Mouse (Mus musculus) limb, embryonic 14.5 days (tissue): Measurements from ENCODE around the gene Efcab2. TPM values are rescaled to one million over a fixed set of nuclear protein-coding genes. Genes with fewer than 3 reads are reported as not detected.

Source experiments
- ATAC-seq: fragments of 200-750 bp; cut with Nextera tagmentation; 2 replicates; pipeline ENCODE4 v1.8.0; 2017; ENCODE audit warnings: low read depth, moderate number of reproducible peaks, moderate TSS enrichment; ENCODE audit not compliant: low FRiP score
- DNase-seq: peaks from one replicate; pipeline ENCODE4 v3.0.0-alpha.2; 2015; ENCODE audit warnings: low spot score
- H3K27ac ChIP-seq: fragments of 300-500 bp; sonication (generic); replicated peaks from 2 replicates; pipeline ENCODE4 v1.5.1; 2014; ENCODE audit warnings: low read depth, mild to moderate bottlenecking, low read length, moderate library complexity, mixed read lengths
- H3K27me3 ChIP-seq: fragments of 300-500 bp; sonication (generic); 2 replicates; pipeline ENCODE4 v1.6.1; 2014; ENCODE audit warnings: low read length, mixed read lengths; ENCODE audit not compliant: control insufficient read depth, insufficient read depth
- H3K36me3 ChIP-seq: fragments of 300-500 bp; sonication (generic); 2 replicates; pipeline ENCODE4 v1.6.1; 2014; ENCODE audit warnings: mild to moderate bottlenecking, low read length, moderate library complexity, mixed read lengths; ENCODE audit not compliant: control insufficient read depth, insufficient read depth
- H3K4me1 ChIP-seq: fragments of 300-500 bp; sonication (generic); 2 replicates; pipeline ENCODE4 v1.6.1; 2014; ENCODE audit warnings: antibody characterized with exemption, low read length, mixed read lengths; ENCODE audit not compliant: control insufficient read depth, insufficient read depth
- H3K4me2 ChIP-seq: fragments of 300-500 bp; sonication (generic); replicated peaks from 2 replicates; pipeline ENCODE4 v1.6.1; 2014; ENCODE audit warnings: low read depth, mild to moderate bottlenecking, low read length, moderate library complexity; ENCODE audit not compliant: severe bottlenecking
- H3K4me3 ChIP-seq: fragments of 300-500 bp; sonication (generic); replicated peaks from 2 replicates; pipeline ENCODE4 v1.5.1; 2014; ENCODE audit warnings: low read length
- H3K9ac ChIP-seq: fragments of 300-500 bp; sonication (generic); 2 replicates; pipeline ENCODE4 v1.6.1; 2014; ENCODE audit warnings: mild to moderate bottlenecking, low read depth, low read length, moderate library complexity; ENCODE audit not compliant: severe bottlenecking
- H3K9me3 ChIP-seq: fragments of 300-500 bp; sonication (generic); 2 replicates; pipeline ENCODE4 v1.6.1; 2016; ENCODE audit warnings: low read length; ENCODE audit not compliant: control insufficient read depth
- POLR2A ChIP-seq: fragments of 200-500 bp; IDR thresholded peaks from 2 replicates; pipeline ENCODE4 v1.8.0; 2012; ENCODE audit warnings: inconsistent platforms, mild to moderate bottlenecking, moderate library complexity, borderline replicate concordance; ENCODE audit not compliant: insufficient read depth, insufficient read length; ENCODE audit errors: extremely low read depth
- WGBS: fragments of 180-500 bp; shearing (Covaris S2); extraction: QIAGEN DNeasy Blood & Tissue Kit; methylation state at CpG from one replicate; pipeline ENCODE4 v1.1.7; 2014; 5-methylcytosine and 5-hydroxymethylcytosine counted together
- polyA plus RNA-seq, 2 experiments: library from polyadenylated mRNA; depleted of rRNA in 1 of 2; stranded (reverse) in 1 of 2; unstranded in 1 of 2; fragments of >200 nt; fragmentation: Nextera tagmentation in 1 of 2; extraction: Ambion mirVana in 1 of 2; gene quantifications; 2 replicates each; pipeline versions ENCODE4 v1.2.1 to v1.2.3; 2012 to 2014

Gene Efcab2
- polyA plus RNA-seq, 2 experiments: 1.4 to 5.2 TPM

DNA sequence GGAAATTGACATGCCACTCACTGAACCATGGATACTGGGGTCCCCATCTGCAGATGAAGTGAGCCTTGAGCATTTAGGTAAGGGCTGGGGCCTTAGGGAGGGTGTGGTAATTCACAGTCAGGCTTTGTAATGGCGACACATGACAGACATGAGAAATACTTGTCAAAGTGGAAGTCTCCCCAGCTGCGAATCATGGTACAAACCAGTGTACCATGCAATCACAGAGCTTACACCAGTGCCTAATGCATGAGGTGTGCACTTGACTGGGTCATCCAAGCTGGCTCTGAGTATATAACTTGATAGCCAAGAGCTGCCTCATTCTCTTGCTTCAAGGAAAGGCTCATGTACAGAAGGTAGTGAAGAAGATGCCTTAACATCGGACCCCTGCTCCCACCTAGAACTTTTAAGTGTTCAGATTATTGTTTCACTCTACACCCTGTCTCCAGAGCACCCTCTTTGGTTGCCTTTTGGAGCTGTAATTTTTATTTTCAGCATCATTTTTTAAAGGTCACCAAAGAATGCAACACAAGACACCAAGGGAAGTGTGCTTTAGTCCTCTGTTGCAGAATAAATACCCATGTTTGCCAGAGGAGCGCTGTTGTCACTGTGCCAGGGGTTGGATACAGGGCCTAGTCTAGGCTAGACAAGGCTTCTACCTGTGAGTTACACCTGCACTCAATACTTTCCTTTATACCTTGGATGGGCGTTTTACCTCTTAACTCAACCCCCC, 79.4 kb downstream of the Efcab2 start:
- H3K36me3 ChIP-seq: no peaks in the 10 kb centered on the region
- H3K4me2 ChIP-seq: no peak overlapping the region
- no peak overlapping the region for H3K27ac ChIP-seq
- H3K9me3 ChIP-seq: no peaks in the 10 kb centered on the region
- no peaks in the 10 kb centered on the region for H3K27me3 ChIP-seq
- no peak for ATAC-seq
- H3K4me3 ChIP-seq: no peak overlapping the region
- no peak overlapping the region for H3K9ac ChIP-seq
- no peak for TF ChIP-seq POLR2A
- WGBS: 80% methylated on average over 5 of the region's 5 CpGs
- 0 out of 2 replicates have a peak, but pooled peaks cover 3% of the 10 kb centered on the region for H3K4me1 ChIP-seq
- DNase-seq: no peak

DNA sequence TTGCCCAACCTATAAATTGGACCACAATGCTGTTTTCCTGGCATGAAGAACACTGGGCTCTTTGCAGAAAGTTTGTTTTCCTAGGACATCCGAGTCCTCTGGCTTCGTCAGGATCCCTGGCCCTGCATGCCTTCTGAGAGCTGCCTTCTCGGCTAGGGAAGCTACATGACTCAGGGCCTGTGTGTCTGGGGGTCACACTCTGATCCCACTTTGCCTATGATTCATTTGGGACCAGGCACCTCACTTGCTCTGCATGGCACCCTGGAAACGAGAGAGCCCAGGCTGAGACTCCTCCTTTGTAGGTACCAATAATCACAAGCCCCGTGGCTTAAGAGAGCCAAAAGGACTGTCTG, 80.0 kb downstream of the Efcab2 start:
- no peak overlapping the region for H3K27ac ChIP-seq
- no peak overlapping the region for H3K4me3 ChIP-seq

GRCm38 (mm10) chr1:178486828-178487227, 80.9 kb downstream of the Efcab2 start:
- Histone ChIP-seq H3K4me3 (no peak overlapping the region), H3K4me2 (no peak overlapping the region), H3K9ac (no peak overlapping the region), H3K27me3 (no peaks in the 10 kb centered on the region), H3K9me3 (no peaks in the 10 kb centered on the region), H3K27ac (no peak overlapping the region), H3K4me1 (0 out of 2 replicates have a peak, but pooled peaks cover 3% of the 10 kb centered on the region), H3K36me3 (no peaks in the 10 kb centered on the region)
- TF ChIP-seq POLR2A: no peak
- WGBS: 72% methylated on average over 5 of the region's 5 CpGs
- ATAC-seq (no peak), DNase-seq (no peak)

More for the DNA sequence above, 80.0 kb downstream of the Efcab2 start:
- H3K9me3 ChIP-seq: no peaks in the 10 kb centered on the region
- H3K4me1 ChIP-seq: 0 out of 2 replicates have a peak, but pooled peaks cover 3% of the 10 kb centered on the region
- no peaks in the 10 kb centered on the region for H3K27me3 ChIP-seq
- 75% methylated on average over 5 of the region's 5 CpGs for WGBS
- no peaks in the 10 kb centered on the region for H3K36me3 ChIP-seq
- ATAC-seq (no peak), DNase-seq (no peak)
- no peak overlapping the region for H3K9ac ChIP-seq
- no peak for TF ChIP-seq POLR2A
- no peak overlapping the region for H3K4me2 ChIP-seq

- Histone ChIP-seq H3K27ac (no peak overlapping the region), H3K9ac (no peak overlapping the region), H3K4me3 (no peak overlapping the region), H3K4me2 (no peak overlapping the region), H3K27me3 (no peaks in the 10 kb centered on the region), H3K9me3 (no peaks in the 10 kb centered on the region), H3K36me3 (no peaks in the 10 kb centered on the region), H3K4me1 (0 out of 2 replicates have a peak, but pooled peaks cover 3% of the 10 kb centered on the region)
- ATAC-seq: no peak
- no peak for TF ChIP-seq POLR2A
- no peak for DNase-seq
- WGBS: 19% methylated on average over 3 of the region's 3 CpGs
Measured at GRCm38 (mm10) chr1:178489127-178489526, 83.2 kb downstream of the Efcab2 start.

DNA sequence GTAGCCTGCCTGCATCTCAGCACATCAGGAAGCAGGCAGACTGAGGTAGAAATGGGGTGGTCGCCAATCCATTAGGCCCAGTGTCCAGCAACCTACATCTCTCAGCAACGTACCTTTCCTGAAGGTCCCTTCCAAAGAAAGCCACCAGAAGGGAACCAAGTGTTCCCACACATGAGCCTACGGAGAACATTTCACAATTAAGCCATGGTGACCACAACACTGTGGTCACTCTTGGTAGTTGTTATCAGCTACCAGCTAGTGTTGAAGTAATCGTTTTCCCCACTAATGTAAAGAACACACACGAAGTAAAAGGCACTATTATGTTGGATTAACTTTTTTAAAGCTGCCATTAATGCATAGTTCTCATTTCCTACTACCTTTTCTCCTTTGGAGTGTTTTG, 85.8 kb downstream of the Efcab2 start:
- no peak for DNase-seq
- Histone ChIP-seq H3K9me3 (no peaks in the 10 kb centered on the region), H3K4me1 (0 out of 2 replicates have a peak, but pooled peaks cover 3% of the 10 kb centered on the region), H3K27ac (no peak overlapping the region), H3K36me3 (no peaks in the 10 kb centered on the region), H3K9ac (no peak overlapping the region), H3K4me3 (no peak overlapping the region), H3K4me2 (no peak overlapping the region), H3K27me3 (no peaks in the 10 kb centered on the region)
- TF ChIP-seq POLR2A: no peak
- no peak for ATAC-seq
- 84% methylated on average over 5 of the region's 5 CpGs for WGBS
